Mouse (Mus musculus) adrenal gland, postnatal 10 days (tissue): ENCODE measurements around the gene Aicda. TPM values are rescaled to one million over a fixed set of nuclear protein-coding genes. Genes with fewer than 3 reads are reported as not detected.
"Not testable (repeated sequence)": the region's sequence is repeated elsewhere in the genome, so short reads cannot be mapped to it uniquely, and the experiment has no call there.

Experiments
- DNase-seq: peaks from one replicate; pipeline ENCODE4 v3.0.0; 2021; ENCODE audit warnings: mixed read lengths
- long read RNA-seq, 2 experiments: library from polyadenylated mRNA; stranded (forward); transcript quantifications; one replicate each; pipeline ENCODE4 v2.0.0; 2021
- total RNA-seq, 2 experiments: library from RNA; stranded (reverse); gene quantifications; 2 replicates each; pipeline ENCODE4 v1.2.3; 2021

Gene Aicda
- not detected for total RNA-seq
- long read RNA-seq, experiment 1: 0 reads
- long read RNA-seq, experiment 2: 0 reads

GRCm38 (mm10) chr6:122553606-122554005 lies at the start of gene Aicda:
Gene Aicda (plus strand): TSS chr6:122553801.
- DNase-seq: no peak

- no peak for DNase-seq
Observed at GRCm38 (mm10) chr6:122505041-122505440, 48.6 kb upstream of the Aicda start.

GRCm38 (mm10) chr6:122505545-122505944 lies 48.1 kb upstream of the Aicda start, which contains the start of gene Mfap5:
Gene Mfap5 (plus strand): TSS chr6:122505845.
- DNase-seq: no peak

- no peak for DNase-seq
Observed at GRCm38 (mm10) chr6:122508494-122508893, 45.1 kb upstream of the Aicda start.

- DNase-seq: no peak
Observed at GRCm38 (mm10) chr6:122512914-122513878, 40.4 kb upstream of the Aicda start.

GRCm38 (mm10) chr6:122514312-122514711 lies 39.3 kb upstream of the Aicda start:
- DNase-seq: no peak

GRCm38 (mm10) chr6:122515762-122516161 lies 37.8 kb upstream of the Aicda start:
- not testable (repeated sequence) for DNase-seq

GRCm38 (mm10) chr6:122517668-122518067 lies 35.9 kb upstream of the Aicda start:
- DNase-seq: no peak

GRCm38 (mm10) chr6:122519384-122519783 lies 34.2 kb upstream of the Aicda start:
- DNase-seq: peak; percentile 18

GRCm38 (mm10) chr6:122522595-122522994 lies 31.0 kb upstream of the Aicda start:
- DNase-seq: peak; percentile 17

- DNase-seq: no peak
Observed at GRCm38 (mm10) chr6:122523289-122523688, 30.3 kb upstream of the Aicda start.

GRCm38 (mm10) chr6:122527596-122527995 lies 26.0 kb upstream of the Aicda start:
- no peak for DNase-seq

- DNase-seq: no peak
Observed at GRCm38 (mm10) chr6:122528136-122528535, 25.5 kb upstream of the Aicda start.

GRCm38 (mm10) chr6:122531466-122532174 lies 22.0 kb upstream of the Aicda start:
- DNase-seq: no peak

- DNase-seq: peak; percentile 32
Observed at GRCm38 (mm10) chr6:122532883-122533302, 20.7 kb upstream of the Aicda start.

- no peak for DNase-seq
Observed at GRCm38 (mm10) chr6:122534032-122534431, 19.6 kb upstream of the Aicda start.

- no peak for DNase-seq
Observed at GRCm38 (mm10) chr6:122539564-122539963, 14.0 kb upstream of the Aicda start.

GRCm38 (mm10) chr6:122542459-122542858 lies 11.1 kb upstream of the Aicda start:
- not testable (repeated sequence) for DNase-seq

- no peak for DNase-seq
Observed at GRCm38 (mm10) chr6:122543574-122543973, 10.0 kb upstream of the Aicda start.

- no peak for DNase-seq
Observed at GRCm38 (mm10) chr6:122544672-122545071, 8.9 kb upstream of the Aicda start.

- no peak for DNase-seq
Observed at GRCm38 (mm10) chr6:122545289-122545882, 8.2 kb upstream of the Aicda start.

GRCm38 (mm10) chr6:122545948-122546347 lies 7.7 kb upstream of the Aicda start:
- no peak for DNase-seq

- DNase-seq: no peak
Observed at GRCm38 (mm10) chr6:122554102-122554501, 501 bp downstream of the Aicda start.
